Mouse (Mus musculus): ENCODE measurements around the gene Ifna4. TPM values are rescaled to one million over a fixed set of nuclear protein-coding genes. Genes with fewer than 3 reads are reported as not detected.

Ifna4 gene
- polyA plus RNA-seq, 1 experiment from 2014 or later = not detected

- H3K27ac ChIP-seq = no peak overlapping the region
- H3K27me3 ChIP-seq (ENCODE audit: low read depth, poor library complexity, severe bottlenecking) = no peaks in the 10 kb centered on the region
- no peaks in the 10 kb centered on the region for H3K4me1 ChIP-seq
- 62% methylated on average over 4 of the region's 4 CpGs for WGBS
- no peak for DNase-seq (ENCODE audit: low spot score)
- H3K36me3 ChIP-seq = no peaks in the 10 kb centered on the region
- H3K9me3 ChIP-seq (replicated peaks) = no peaks in the 10 kb centered on the region
- H3K4me3 ChIP-seq = no peak overlapping the region
These were observed 33.9 kb downstream of the Ifna4 start for GRCm38 (mm10) chr4:88875435-88876095.

GRCm38 (mm10) chr4:88876520-88876919, 34.9 kb downstream of the Ifna4 start:
- no peak overlapping the region for H3K4me3 ChIP-seq
- WGBS = 81% methylated on average over 4 of the region's 4 CpGs
- no peaks in the 10 kb centered on the region for H3K9me3 ChIP-seq (replicated peaks)
- no peaks in the 10 kb centered on the region for H3K4me1 ChIP-seq
- H3K27me3 ChIP-seq (ENCODE audit: low read depth, poor library complexity, severe bottlenecking) = no peaks in the 10 kb centered on the region
- DNase-seq (ENCODE audit: low spot score) = no peak
- H3K36me3 ChIP-seq = no peaks in the 10 kb centered on the region
- H3K27ac ChIP-seq = no peak overlapping the region

- Histone ChIP-seq H3K27ac (no peak overlapping the region), H3K36me3 (no peaks in the 10 kb centered on the region), H3K4me1 (no peaks in the 10 kb centered on the region), H3K4me3 (no peak overlapping the region), H3K9me3 (replicated peaks) (no peaks in the 10 kb centered on the region), H3K27me3 (ENCODE audit: low read depth, poor library complexity, severe bottlenecking) (no peaks in the 10 kb centered on the region)
- 48% methylated on average over 10 of the region's 10 CpGs for WGBS
- no peak for DNase-seq (ENCODE audit: low spot score)
These were observed 36.6 kb downstream of the Ifna4 start for GRCm38 (mm10) chr4:88878246-88878645.

GRCm38 (mm10) chr4:88878772-88879171, 37.1 kb downstream of the Ifna4 start:
- H3K4me1 ChIP-seq = no peaks in the 10 kb centered on the region
- no peak for DNase-seq (ENCODE audit: low spot score)
- no peaks in the 10 kb centered on the region for H3K27me3 ChIP-seq (ENCODE audit: low read depth, poor library complexity, severe bottlenecking)
- WGBS = 84% methylated on average over 4 of the region's 4 CpGs
- H3K9me3 ChIP-seq (replicated peaks) = no peaks in the 10 kb centered on the region
- H3K27ac ChIP-seq = no peak overlapping the region
- H3K4me3 ChIP-seq = no peak overlapping the region
- no peaks in the 10 kb centered on the region for H3K36me3 ChIP-seq

- H3K4me3 ChIP-seq = no peak within 1 kb of the TSS
- H3K36me3 ChIP-seq = no peaks in the 10 kb centered on the region
- no peak within 1 kb of the TSS for H3K27ac ChIP-seq
- no peak for DNase-seq (ENCODE audit: low spot score)
- H3K4me1 ChIP-seq = no peaks in the 10 kb centered on the region
- WGBS = 89% methylated on average over 8 of the region's 8 CpGs
- no peaks in the 10 kb centered on the region for H3K27me3 ChIP-seq (ENCODE audit: low read depth, poor library complexity, severe bottlenecking)
- H3K9me3 ChIP-seq (replicated peaks) = no peaks in the 10 kb centered on the region
These were observed 38.4 kb downstream of the Ifna4 start, which contains the start of gene Ifne for GRCm38 (mm10) chr4:88880101-88880500. Gene Ifne, minus strand, starts transcription at chr4:88880201.

GRCm38 (mm10) chr4:88888236-88888635, 46.6 kb downstream of the Ifna4 start:
- Histone ChIP-seq H3K9me3 (replicated peaks) (no peaks in the 10 kb centered on the region), H3K36me3 (no peaks in the 10 kb centered on the region), H3K4me1 (no peaks in the 10 kb centered on the region), H3K27ac (no peak overlapping the region), H3K4me3 (no peak overlapping the region), H3K27me3 (ENCODE audit: low read depth, poor library complexity, severe bottlenecking) (no peaks in the 10 kb centered on the region)
- no peak for DNase-seq (ENCODE audit: low spot score)

Other genes with a start within 250 kb of the Ifna4 start
- gene Ifna9, start 249.5 kb upstream of the Ifna4 start, polyA plus RNA-seq (2016; fragmentation: Nextera tagmentation; extraction: Ambion mirVana) = not detected in 2 replicates
- not detected in 2 replicates for gene Ifna12, start 238.5 kb upstream of the Ifna4 start, polyA plus RNA-seq (2016; fragmentation: Nextera tagmentation; extraction: Ambion mirVana)
- not detected in 2 replicates for gene C87499, start 207.4 kb upstream of the Ifna4 start, polyA plus RNA-seq (2016; fragmentation: Nextera tagmentation; extraction: Ambion mirVana)
- gene Ifna13, start 197.4 kb upstream of the Ifna4 start, polyA plus RNA-seq (2016; fragmentation: Nextera tagmentation; extraction: Ambion mirVana) = 0.24 TPM in 1 of 2 replicates, not detected in the other
- not detected in 2 replicates for gene Ifna16, start 164.9 kb upstream of the Ifna4 start, polyA plus RNA-seq (2016; fragmentation: Nextera tagmentation; extraction: Ambion mirVana)
- not detected in 2 replicates for gene Ifna2, start 157.9 kb upstream of the Ifna4 start, polyA plus RNA-seq (2016; fragmentation: Nextera tagmentation; extraction: Ambion mirVana)
- not detected in 2 replicates for gene Ifnab, start 150.5 kb upstream of the Ifna4 start, polyA plus RNA-seq (2016; fragmentation: Nextera tagmentation; extraction: Ambion mirVana)
- 1.1 and 1.5 TPM in 2 replicates for gene Gm26566, start 120.1 kb upstream of the Ifna4 start, polyA plus RNA-seq (2016; fragmentation: Nextera tagmentation; extraction: Ambion mirVana)
- gene Klhl9, start 119.4 kb upstream of the Ifna4 start, polyA plus RNA-seq (2016; fragmentation: Nextera tagmentation; extraction: Ambion mirVana) = 82.7 and 106 TPM in 2 replicates
- gene Gm13271, start 87.0 kb upstream of the Ifna4 start, polyA plus RNA-seq (2016; fragmentation: Nextera tagmentation; extraction: Ambion mirVana) = 0.33 TPM in 1 of 2 replicates, not detected in the other
- 0.40 and 0.54 TPM in 2 replicates for gene Gm13283, start 81.7 kb upstream of the Ifna4 start, polyA plus RNA-seq (2016; fragmentation: Nextera tagmentation; extraction: Ambion mirVana)
- 0.74 and 0.94 TPM in 2 replicates for gene Gm13290, start 68.0 kb upstream of the Ifna4 start, polyA plus RNA-seq (2016; fragmentation: Nextera tagmentation; extraction: Ambion mirVana)
- gene Gm13289, start 64.9 kb upstream of the Ifna4 start, polyA plus RNA-seq (2016; fragmentation: Nextera tagmentation; extraction: Ambion mirVana) = not detected in 2 replicates
- gene Gm13272, start 62.0 kb upstream of the Ifna4 start, polyA plus RNA-seq (2016; fragmentation: Nextera tagmentation; extraction: Ambion mirVana) = not detected in 2 replicates
- gene Ifnz, start 59.7 kb upstream of the Ifna4 start, polyA plus RNA-seq (2016; fragmentation: Nextera tagmentation; extraction: Ambion mirVana) = 0.16 and 0.39 TPM in 2 replicates
- not detected in 2 replicates for gene Gm13276, start 56.2 kb upstream of the Ifna4 start, polyA plus RNA-seq (2016; fragmentation: Nextera tagmentation; extraction: Ambion mirVana)
- not detected in 2 replicates for gene Gm13277, start 53.2 kb upstream of the Ifna4 start, polyA plus RNA-seq (2016; fragmentation: Nextera tagmentation; extraction: Ambion mirVana)
- not detected in 2 replicates for gene Gm13278, start 50.3 kb upstream of the Ifna4 start, polyA plus RNA-seq (2016; fragmentation: Nextera tagmentation; extraction: Ambion mirVana)
- gene Gm13275, start 47.4 kb upstream of the Ifna4 start, polyA plus RNA-seq (2016; fragmentation: Nextera tagmentation; extraction: Ambion mirVana) = not detected in 2 replicates
- not detected in 2 replicates for gene Gm13279, start 44.5 kb upstream of the Ifna4 start, polyA plus RNA-seq (2016; fragmentation: Nextera tagmentation; extraction: Ambion mirVana)
- 0.28 and 0.48 TPM in 2 replicates for gene Gm13285, start 42.2 kb upstream of the Ifna4 start, polyA plus RNA-seq (2016; fragmentation: Nextera tagmentation; extraction: Ambion mirVana)
- gene Gm13287, start 38.6 kb upstream of the Ifna4 start, polyA plus RNA-seq (2016; fragmentation: Nextera tagmentation; extraction: Ambion mirVana) = not detected in 2 replicates
- 0.15 TPM in 1 of 2 replicates, not detected in the other for gene Gm13288, start 36.3 kb upstream of the Ifna4 start, polyA plus RNA-seq (2016; fragmentation: Nextera tagmentation; extraction: Ambion mirVana)
- not detected in 2 replicates for gene Ifna7, start 25.6 kb upstream of the Ifna4 start, polyA plus RNA-seq (2016; fragmentation: Nextera tagmentation; extraction: Ambion mirVana)
- gene Ifna11, start 21.9 kb upstream of the Ifna4 start, polyA plus RNA-seq (2016; fragmentation: Nextera tagmentation; extraction: Ambion mirVana) = not detected in 2 replicates
- gene Ifna6, start 14.4 kb upstream of the Ifna4 start, polyA plus RNA-seq (2016; fragmentation: Nextera tagmentation; extraction: Ambion mirVana) = not detected in 2 replicates
- gene Ifna5, start 6.3 kb upstream of the Ifna4 start, polyA plus RNA-seq (2016; fragmentation: Nextera tagmentation; extraction: Ambion mirVana) = not detected in 2 replicates
- not detected in 2 replicates for gene Ifna1, start 8.2 kb downstream of the Ifna4 start, polyA plus RNA-seq (2016; fragmentation: Nextera tagmentation; extraction: Ambion mirVana)
- gene Ifne, start 38.3 kb downstream of the Ifna4 start, polyA plus RNA-seq (2016; fragmentation: Nextera tagmentation; extraction: Ambion mirVana) = not detected in 2 replicates

Data from limb, embryonic 10.5 days (tissue).